Mouse (Mus musculus): ENCODE results near the gene Mrps23.

Gene Mrps23

GRCm38 (mm10) chr11:88203712-88204532, at the start of gene Mrps23:
Gene Mrps23 (plus strand): TSS chr11:88204388.
- DNase-seq (ENCODE audit: low spot score): peak; percentile 94

GRCm38 (mm10) chr11:88154500-88154899, 49.7 kb upstream of the Mrps23 start:
- no peak for DNase-seq (ENCODE audit: low spot score)

GRCm38 (mm10) chr11:88155451-88155850, 48.7 kb upstream of the Mrps23 start:
- DNase-seq (ENCODE audit: low spot score): peak; percentile 73

GRCm38 (mm10) chr11:88155998-88156397, 48.2 kb upstream of the Mrps23 start:
- peak; percentile 26 for DNase-seq (ENCODE audit: low spot score)

GRCm38 (mm10) chr11:88156403-88156802, 47.8 kb upstream of the Mrps23 start:
- DNase-seq (ENCODE audit: low spot score): no peak

GRCm38 (mm10) chr11:88158842-88159246, 45.3 kb upstream of the Mrps23 start:
- DNase-seq (ENCODE audit: low spot score): peak; percentile 31

- no peak for DNase-seq (ENCODE audit: low spot score)
Measured at GRCm38 (mm10) chr11:88159389-88159788, 44.8 kb upstream of the Mrps23 start.

GRCm38 (mm10) chr11:88160316-88160715, 43.9 kb upstream of the Mrps23 start:
- DNase-seq (ENCODE audit: low spot score): peak; percentile 23

GRCm38 (mm10) chr11:88161051-88161581, 43.1 kb upstream of the Mrps23 start:
- DNase-seq (ENCODE audit: low spot score): no peak

GRCm38 (mm10) chr11:88161651-88162362, 42.4 kb upstream of the Mrps23 start:
- peak; percentile 53 for DNase-seq (ENCODE audit: low spot score)

GRCm38 (mm10) chr11:88162740-88163139, 41.4 kb upstream of the Mrps23 start:
- no peak for DNase-seq (ENCODE audit: low spot score)

- no peak for DNase-seq (ENCODE audit: low spot score)
Measured at GRCm38 (mm10) chr11:88164213-88164723, 39.9 kb upstream of the Mrps23 start.

- DNase-seq (ENCODE audit: low spot score): peak; percentile 64
Measured at GRCm38 (mm10) chr11:88164801-88165377, 39.3 kb upstream of the Mrps23 start.

GRCm38 (mm10) chr11:88165683-88166364, 38.4 kb upstream of the Mrps23 start:
- DNase-seq (ENCODE audit: low spot score): peak; percentile 44

GRCm38 (mm10) chr11:88166471-88166870, 37.7 kb upstream of the Mrps23 start:
- DNase-seq (ENCODE audit: low spot score): no peak

- DNase-seq (ENCODE audit: low spot score): no peak
Measured at GRCm38 (mm10) chr11:88168611-88169010, 35.6 kb upstream of the Mrps23 start.

GRCm38 (mm10) chr11:88169531-88170040, 34.6 kb upstream of the Mrps23 start:
- no peak for DNase-seq (ENCODE audit: low spot score)

- DNase-seq (ENCODE audit: low spot score): no peak
Measured at GRCm38 (mm10) chr11:88170606-88171005, 33.6 kb upstream of the Mrps23 start.

GRCm38 (mm10) chr11:88171876-88172442, 32.2 kb upstream of the Mrps23 start:
- DNase-seq (ENCODE audit: low spot score): no peak

- DNase-seq (ENCODE audit: low spot score): peak; percentile 86
Measured at GRCm38 (mm10) chr11:88172601-88173325, 31.4 kb upstream of the Mrps23 start.

Data from adipocyte (in vitro differentiated cells).